Mouse (Mus musculus): ENCODE results near the gene Mpi. TPM values are rescaled to one million over a fixed set of nuclear protein-coding genes. Genes with fewer than 3 reads are reported as not detected.

Gene Mpi
- polyA plus RNA-seq, 1 experiment from 2014 or later = 8.2 TPM

DNA sequence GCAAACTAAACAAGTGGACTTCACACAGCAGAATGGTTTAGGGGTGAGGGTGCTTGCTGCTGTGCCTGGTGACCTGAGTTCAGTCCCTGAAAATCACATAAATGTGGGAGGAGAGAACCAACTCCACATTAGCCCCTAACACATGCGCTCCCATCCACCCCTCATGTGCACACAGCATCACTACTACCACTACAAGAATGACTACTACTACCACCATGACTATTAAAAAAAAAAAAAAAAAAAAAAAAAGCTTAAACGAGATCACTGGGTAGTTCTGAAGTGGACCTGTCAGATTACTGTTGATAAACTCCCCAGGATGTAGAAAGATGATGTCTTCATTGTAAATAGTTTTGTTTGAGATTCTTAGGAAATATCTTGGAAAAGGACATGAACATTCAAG lies 7.0 kb upstream of the Mpi start:
- no peak for ATAC-seq
- no peak overlapping the region for H3K9ac ChIP-seq (replicated peaks)
- 54% methylated on average over 2 of the region's 2 CpGs for WGBS (ENCODE audit: insufficient replicate concordance)
- H3K4me2 ChIP-seq (ENCODE audit: low read depth, low read length) = no peak overlapping the region
- DNase-seq = no peak
- H3K4me3 ChIP-seq (ENCODE audit: low read depth, low read length) = no peak overlapping the region
- H3K27me3 ChIP-seq (ENCODE audit: insufficient read depth, low read length) = no peaks in the 10 kb centered on the region
- H3K27ac ChIP-seq (ENCODE audit: low read depth) = no peak overlapping the region
- H3K4me1 ChIP-seq (ENCODE audit: insufficient read depth) = peaks cover 22% of the 10 kb centered on the region
- H3K9me3 ChIP-seq (ENCODE audit: low read length) = no peaks in the 10 kb centered on the region
- H3K36me3 ChIP-seq (replicated peaks; ENCODE audit: insufficient read depth, low read length) = no peaks in the 10 kb centered on the region
- TF ChIP-seq EP300 (IDR thresholded peaks at IDR 0.05; ENCODE audit: low read depth) = no peak

DNA sequence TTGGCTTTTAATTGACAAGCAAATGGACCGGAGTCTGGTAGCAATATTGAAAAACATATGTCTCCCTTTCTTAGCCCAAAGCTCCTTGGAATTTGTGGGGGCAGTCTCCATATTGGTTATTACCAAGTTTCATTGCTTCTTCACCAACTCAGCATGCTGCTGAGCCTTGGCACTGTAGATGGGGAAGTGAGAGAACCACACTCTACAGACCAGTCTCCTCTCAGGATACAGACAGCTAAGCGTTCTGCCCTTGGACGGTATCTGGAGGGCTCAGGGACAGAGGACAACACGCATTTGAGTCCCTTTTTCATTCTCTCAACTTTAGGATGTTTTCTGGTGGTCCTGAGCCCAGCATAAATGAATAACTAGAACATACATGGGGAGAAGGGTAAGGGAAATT lies 6.1 kb upstream of the Mpi start:
- WGBS (ENCODE audit: insufficient replicate concordance) = 68% methylated on average over 4 of the region's 4 CpGs
- no peak for ATAC-seq
- Histone ChIP-seq H3K4me2 (ENCODE audit: low read depth, low read length) (no peak overlapping the region), H3K9me3 (ENCODE audit: low read length) (no peaks in the 10 kb centered on the region), H3K27ac (ENCODE audit: low read depth) (no peak overlapping the region), H3K4me3 (ENCODE audit: low read depth, low read length) (no peak overlapping the region), H3K4me1 (ENCODE audit: insufficient read depth) (peaks cover 20% of the 10 kb centered on the region), H3K27me3 (ENCODE audit: insufficient read depth, low read length) (no peaks in the 10 kb centered on the region), H3K36me3 (replicated peaks; ENCODE audit: insufficient read depth, low read length) (no peaks in the 10 kb centered on the region), H3K9ac (replicated peaks) (no peak overlapping the region)
- TF ChIP-seq CTCF (IDR thresholded peaks at IDR 0.05; ENCODE audit: low read depth) = no peak
- TF ChIP-seq EP300 (IDR thresholded peaks at IDR 0.05; ENCODE audit: low read depth) = no peak
- DNase-seq = no peak

- WGBS (ENCODE audit: insufficient replicate concordance) = 69% methylated on average over 3 of the region's 3 CpGs
- Histone ChIP-seq H3K36me3 (replicated peaks; ENCODE audit: insufficient read depth, low read length) (no peaks in the 10 kb centered on the region), H3K4me3 (ENCODE audit: low read depth, low read length) (no peak overlapping the region), H3K4me2 (ENCODE audit: low read depth, low read length) (no peak overlapping the region), H3K27ac (ENCODE audit: low read depth) (no peak overlapping the region), H3K9me3 (ENCODE audit: low read length) (no peaks in the 10 kb centered on the region), H3K4me1 (ENCODE audit: insufficient read depth) (peaks cover 15% of the 10 kb centered on the region), H3K9ac (replicated peaks) (no peak overlapping the region), H3K27me3 (ENCODE audit: insufficient read depth, low read length) (no peaks in the 10 kb centered on the region)
- no peak for ATAC-seq
- no peak for DNase-seq
- TF ChIP-seq CTCF (IDR thresholded peaks at IDR 0.05; ENCODE audit: low read depth) = no peak
- TF ChIP-seq EP300 (IDR thresholded peaks at IDR 0.05; ENCODE audit: low read depth) = no peak
Observed at GRCm38 (mm10) chr9:57557215-57557614, 4.7 kb upstream of the Mpi start.

- Histone ChIP-seq H3K4me1 (ENCODE audit: insufficient read depth) (peaks cover 4% of the 10 kb centered on the region), H3K9ac (replicated peaks) (no peak overlapping the region), H3K4me3 (ENCODE audit: low read depth, low read length) (no peak overlapping the region), H3K27ac (ENCODE audit: low read depth) (no peak overlapping the region), H3K36me3 (replicated peaks; ENCODE audit: insufficient read depth, low read length) (no peaks in the 10 kb centered on the region; the same call in 1 of the 2 replicates), H3K9me3 (ENCODE audit: low read length) (no peaks in the 10 kb centered on the region), H3K4me2 (ENCODE audit: low read depth, low read length) (no peak overlapping the region), H3K27me3 (ENCODE audit: insufficient read depth, low read length) (no peaks in the 10 kb centered on the region)
- DNase-seq (no peak), ATAC-seq (no peak)
- WGBS (ENCODE audit: insufficient replicate concordance) = 82% methylated on average over 3 of the region's 3 CpGs
- TF ChIP-seq CTCF (IDR thresholded peaks at IDR 0.05; ENCODE audit: low read depth) (no peak), EP300 (IDR thresholded peaks at IDR 0.05; ENCODE audit: low read depth) (no peak)
Observed at GRCm38 (mm10) chr9:57554753-57555152, 2.2 kb upstream of the Mpi start.

- Histone ChIP-seq H3K36me3 (replicated peaks; ENCODE audit: insufficient read depth, low read length) (peaks cover 3% of the 10 kb centered on the region; the same call in 1 of the 2 replicates), H3K9me3 (ENCODE audit: low read length) (no peaks in the 10 kb centered on the region), H3K4me2 (ENCODE audit: low read depth, low read length) (no peak overlapping the region; the same call in 1 of the 2 replicates), H3K4me3 (ENCODE audit: low read depth, low read length) (no peak overlapping the region), H3K9ac (replicated peaks) (no peak overlapping the region), H3K27me3 (ENCODE audit: insufficient read depth, low read length) (no peaks in the 10 kb centered on the region), H3K4me1 (ENCODE audit: insufficient read depth) (peaks cover 4% of the 10 kb centered on the region), H3K27ac (ENCODE audit: low read depth) (no peak overlapping the region)
- no peak for TF ChIP-seq EP300 (IDR thresholded peaks at IDR 0.05; ENCODE audit: low read depth)
- no peak for TF ChIP-seq CTCF (IDR thresholded peaks at IDR 0.05; ENCODE audit: low read depth)
- 79% methylated on average over 11 of the region's 11 CpGs for WGBS (ENCODE audit: insufficient replicate concordance)
- no peak for DNase-seq
- no peak for ATAC-seq
Observed at GRCm38 (mm10) chr9:57553119-57553518, 556 bp upstream of the Mpi start.

DNA sequence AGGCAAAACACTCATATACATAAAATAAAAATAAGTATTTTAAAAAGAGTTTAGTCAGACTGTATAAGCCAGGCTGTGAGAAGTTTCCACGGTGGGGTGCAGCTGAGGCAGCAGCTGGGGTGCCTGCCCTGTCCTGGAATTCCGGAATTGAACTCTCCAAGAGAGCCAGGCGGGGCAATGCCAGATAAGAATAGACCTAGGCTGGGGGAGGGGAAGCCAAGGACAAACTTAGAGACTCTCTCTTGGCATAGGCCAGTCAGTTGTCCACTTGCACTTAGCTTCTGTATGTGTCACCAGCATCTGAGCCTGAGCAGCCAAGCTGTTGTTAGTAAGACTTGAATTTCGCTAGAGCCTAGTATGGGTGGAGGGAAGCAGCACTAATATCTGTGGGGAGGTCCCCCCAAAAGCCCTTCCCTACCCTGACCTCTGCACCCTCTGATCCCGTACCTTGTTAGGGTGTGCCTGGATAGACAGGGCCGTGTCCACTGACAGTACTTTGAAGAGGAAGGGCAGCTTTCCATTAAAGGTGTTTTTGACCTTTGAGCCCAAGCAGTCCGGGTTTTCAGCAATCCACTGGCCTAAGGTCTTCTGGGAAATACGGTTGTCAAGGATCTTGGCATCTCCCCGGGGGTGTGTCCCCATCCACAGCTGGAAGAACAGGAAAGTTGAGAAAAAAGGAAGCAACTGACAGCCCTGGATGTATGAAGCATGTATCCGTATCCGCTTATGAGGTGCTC lies 2.3 kb downstream of the Mpi start:
- DNase-seq (no peak), ATAC-seq (no peak)
- 72% methylated on average over 11 of the region's 11 CpGs for whole genome bisulfite sequencing (ENCODE audit: insufficient replicate concordance)
- Histone ChIP-seq H3K27me3 (ENCODE audit: insufficient read depth, low read length) (no peaks in the 10 kb centered on the region), H3K9me3 (ENCODE audit: low read length) (no peaks in the 10 kb centered on the region), H3K27ac (ENCODE audit: low read depth) (no peak overlapping the region), H3K4me1 (ENCODE audit: insufficient read depth) (peaks cover 12% of the 10 kb centered on the region), H3K36me3 (replicated peaks; ENCODE audit: insufficient read depth, low read length) (peaks cover 11% of the 10 kb centered on the region; the same call in 1 of the 2 replicates), H3K9ac (replicated peaks) (no peak overlapping the region), H3K4me2 (ENCODE audit: low read depth, low read length) (no peak overlapping the region), H3K4me3 (ENCODE audit: low read depth, low read length) (no peak overlapping the region)
- TF ChIP-seq EP300 (IDR thresholded peaks at IDR 0.05; ENCODE audit: low read depth) = no peak
- TF ChIP-seq CTCF (IDR thresholded peaks at IDR 0.05; ENCODE audit: low read depth) = no peak

Measured in liver, postnatal 0 days (tissue).